Mouse (Mus musculus) embryonic facial prominence, embryonic 14.5 days (tissue): ENCODE results near the gene Rgs21. TPM values are rescaled to one million over a fixed set of nuclear protein-coding genes. Genes with fewer than 3 reads are reported as not detected.

ENCODE experiments used
- ATAC-seq: fragments of 200-750 bp; cut with Nextera tagmentation; 2 replicates; pipeline ENCODE4 v1.8.0; 2017; ENCODE audit warnings: low read depth, moderate number of reproducible peaks, moderate TSS enrichment
- DNase-seq: peaks from one replicate; pipeline ENCODE4 v3.0.0-alpha.2; 2015; ENCODE audit warnings: low spot score
- H3K27ac ChIP-seq: fragments of 300-500 bp; sonication (generic); replicated peaks from 2 replicates; pipeline ENCODE4 v1.5.1; 2014; ENCODE audit warnings: low read depth, mild to moderate bottlenecking, low read length, moderate library complexity
- H3K27me3 ChIP-seq: fragments of 300-500 bp; sonication (generic); replicated peaks from 2 replicates; pipeline ENCODE4 v1.6.1; 2014; ENCODE audit warnings: low read length; ENCODE audit not compliant: control insufficient read depth, insufficient read depth
- H3K36me3 ChIP-seq: fragments of 300-500 bp; sonication (generic); 2 replicates; pipeline ENCODE4 v1.6.1; 2014; ENCODE audit warnings: low read length, mixed read lengths; ENCODE audit not compliant: control insufficient read depth, insufficient read depth
- H3K4me1 ChIP-seq: fragments of 300-500 bp; sonication (generic); 2 replicates; pipeline ENCODE4 v1.6.1; 2014; ENCODE audit warnings: antibody characterized with exemption, low read length; ENCODE audit not compliant: control insufficient read depth, insufficient read depth
- H3K4me2 ChIP-seq: fragments of 300-500 bp; sonication (generic); 2 replicates; pipeline ENCODE4 v1.6.1; 2014; ENCODE audit warnings: low read depth, mild to moderate bottlenecking, low read length, moderate library complexity, mixed read lengths
- H3K4me3 ChIP-seq: fragments of 300-500 bp; sonication (generic); 2 replicates; pipeline ENCODE4 v1.5.1; 2014; ENCODE audit warnings: low read depth, mild to moderate bottlenecking, low read length
- H3K9ac ChIP-seq: fragments of 300-500 bp; sonication (generic); 2 replicates; pipeline ENCODE4 v1.6.1; 2014; ENCODE audit warnings: low read depth, mild to moderate bottlenecking, low read length, moderate library complexity, mixed read lengths
- H3K9me3 ChIP-seq: fragments of 300-500 bp; sonication (generic); 2 replicates; pipeline ENCODE4 v1.6.1; 2016; ENCODE audit warnings: low read length; ENCODE audit not compliant: control insufficient read depth
- WGBS: fragments of 180-500 bp; shearing (Covaris S2); extraction: QIAGEN DNeasy Blood & Tissue Kit; methylation state at CpG from one replicate; pipeline ENCODE4 v1.1.7; 2014; 5-methylcytosine and 5-hydroxymethylcytosine counted together
- polyA plus RNA-seq: library from polyadenylated mRNA; unstranded; fragments of >200 nt; fragmentation: Nextera tagmentation; extraction: Ambion mirVana; gene quantifications from 2 replicates; pipeline ENCODE4 v1.2.1, GENCODE M21; 2014

Rgs21 gene
- polyA plus RNA-seq: not detected in 2 replicates

GRCm38 (mm10) chr1:144567567-144567966 is at the start of gene Rgs21:
TSS of gene Rgs21 (minus strand) at chr1:144567667.
- DNase-seq (no peak), ATAC-seq (no peak)
- no peaks in the 10 kb centered on the region for H3K27me3 ChIP-seq
- H3K4me2 ChIP-seq: no peak within 1 kb of the TSS
- H3K4me1 ChIP-seq: no peaks in the 10 kb centered on the region
- no peak within 1 kb of the TSS for H3K27ac ChIP-seq
- H3K9me3 ChIP-seq: no peaks in the 10 kb centered on the region
- no peak within 1 kb of the TSS for H3K9ac ChIP-seq
- no peak within 1 kb of the TSS for H3K4me3 ChIP-seq
- no peaks in the 10 kb centered on the region for H3K36me3 ChIP-seq
- 57% methylated on average over 3 of the region's 3 CpGs for WGBS

GRCm38 (mm10) chr1:144604071-144604470 is 36.6 kb upstream of the Rgs21 start:
- WGBS: 97% methylated on average over 1 of the region's 1 CpGs
- H3K4me1 ChIP-seq: 0 out of 2 replicates have a peak, but pooled peaks cover 3% of the 10 kb centered on the region
- no peak for ATAC-seq

GRCm38 (mm10) chr1:144602987-144603386 is 35.5 kb upstream of the Rgs21 start:
- Histone ChIP-seq H3K4me2 (no peak overlapping the region), H3K4me1 (0 out of 2 replicates have a peak, but pooled peaks cover 3% of the 10 kb centered on the region), H3K9ac (no peak overlapping the region), H3K4me3 (no peak overlapping the region), H3K9me3 (no peaks in the 10 kb centered on the region), H3K36me3 (no peaks in the 10 kb centered on the region), H3K27ac (no peak overlapping the region), H3K27me3 (no peaks in the 10 kb centered on the region; the same call in 1 of the 2 replicates)
- 30% methylated on average over 2 of the region's 2 CpGs for WGBS
- 0 out of 2 replicates have a peak, but pooled peaks have one; percentile 26 for ATAC-seq
- peak; percentile 86 for DNase-seq

More at GRCm38 (mm10) chr1:144604071-144604470, 36.6 kb upstream of the Rgs21 start:
- H3K9ac ChIP-seq: no peak overlapping the region
- DNase-seq: no peak
- H3K4me3 ChIP-seq: no peak overlapping the region
- H3K9me3 ChIP-seq: no peaks in the 10 kb centered on the region
- no peak overlapping the region for H3K27ac ChIP-seq
- no peak overlapping the region for H3K4me2 ChIP-seq
- no peaks in the 10 kb centered on the region; the same call in 1 of the 2 replicates for H3K27me3 ChIP-seq
- H3K36me3 ChIP-seq: no peaks in the 10 kb centered on the region

- H3K9ac ChIP-seq: no peak overlapping the region
- no peaks in the 10 kb centered on the region for H3K9me3 ChIP-seq
- H3K27me3 ChIP-seq: no peaks in the 10 kb centered on the region
- 64% methylated on average over 1 of the region's 1 CpGs for WGBS
- H3K4me2 ChIP-seq: no peak overlapping the region
- H3K4me1 ChIP-seq: no peaks in the 10 kb centered on the region
- H3K36me3 ChIP-seq: no peaks in the 10 kb centered on the region
- no peak overlapping the region for H3K27ac ChIP-seq
- H3K4me3 ChIP-seq: no peak overlapping the region
- ATAC-seq (no peak), DNase-seq (no peak)
Measured at GRCm38 (mm10) chr1:144579321-144579720, 11.9 kb upstream of the Rgs21 start.

- Histone ChIP-seq H3K27me3 (no peaks in the 10 kb centered on the region), H3K4me3 (no peak overlapping the region), H3K4me1 (no peaks in the 10 kb centered on the region), H3K36me3 (no peaks in the 10 kb centered on the region), H3K4me2 (no peak overlapping the region), H3K9ac (no peak overlapping the region), H3K9me3 (no peaks in the 10 kb centered on the region), H3K27ac (no peak overlapping the region)
- 76% methylated on average over 2 of the region's 2 CpGs for WGBS
- ATAC-seq (no peak), DNase-seq (no peak)
Measured at GRCm38 (mm10) chr1:144572972-144573371, 5.5 kb upstream of the Rgs21 start.

- WGBS: 80% methylated on average over 3 of the region's 3 CpGs
- DNase-seq (no peak), ATAC-seq (no peak)
- no peaks in the 10 kb centered on the region for H3K36me3 ChIP-seq
- no peak overlapping the region for H3K4me3 ChIP-seq
- H3K9me3 ChIP-seq: no peaks in the 10 kb centered on the region
- no peak overlapping the region for H3K27ac ChIP-seq
- no peaks in the 10 kb centered on the region for H3K27me3 ChIP-seq
- no peak overlapping the region for H3K4me2 ChIP-seq
- H3K4me1 ChIP-seq: no peaks in the 10 kb centered on the region
- no peak overlapping the region for H3K9ac ChIP-seq
Measured at GRCm38 (mm10) chr1:144569905-144570304, 2.4 kb upstream of the Rgs21 start.

GRCm38 (mm10) chr1:144545142-144545541 is 22.3 kb downstream of the Rgs21 start:
- DNase-seq (no peak), ATAC-seq (no peak)
- Histone ChIP-seq H3K4me1 (no peaks in the 10 kb centered on the region), H3K27me3 (no peaks in the 10 kb centered on the region), H3K4me3 (no peak overlapping the region), H3K9ac (no peak overlapping the region), H3K27ac (no peak overlapping the region), H3K4me2 (no peak overlapping the region), H3K9me3 (no peaks in the 10 kb centered on the region), H3K36me3 (no peaks in the 10 kb centered on the region)
- whole genome bisulfite sequencing: 61% methylated on average over 4 of the region's 4 CpGs

GRCm38 (mm10) chr1:144544497-144544961 is 22.9 kb downstream of the Rgs21 start:
- DNase-seq (peak; percentile 76), ATAC-seq (peak; percentile 80)
- Histone ChIP-seq H3K9ac (no peak overlapping the region), H3K9me3 (no peaks in the 10 kb centered on the region), H3K27ac (no peak overlapping the region), H3K36me3 (no peaks in the 10 kb centered on the region), H3K27me3 (no peaks in the 10 kb centered on the region), H3K4me2 (no peak overlapping the region), H3K4me3 (no peak overlapping the region), H3K4me1 (no peaks in the 10 kb centered on the region)
- 55% methylated on average over 6 of the region's 6 CpGs for WGBS

- no peak for ATAC-seq
- Histone ChIP-seq H3K9ac (no peak overlapping the region), H3K4me1 (no peaks in the 10 kb centered on the region), H3K9me3 (no peaks in the 10 kb centered on the region), H3K27me3 (no peaks in the 10 kb centered on the region), H3K4me2 (no peak overlapping the region), H3K27ac (no peak overlapping the region), H3K36me3 (no peaks in the 10 kb centered on the region), H3K4me3 (no peak overlapping the region)
- 85% methylated on average over 1 of the region's 1 CpGs for WGBS
- peak; percentile 8 for DNase-seq
Measured at GRCm38 (mm10) chr1:144531746-144532145, 35.7 kb downstream of the Rgs21 start.
